Mouse (Mus musculus) midbrain, embryonic 10.5 days (tissue): ENCODE measurements around the gene 2900011O08Rik. TPM values are rescaled to one million over a fixed set of nuclear protein-coding genes. Genes with fewer than 3 reads are reported as not detected.
"Not testable (repeated sequence)": the region's sequence is repeated elsewhere in the genome, so short reads cannot be mapped to it uniquely, and the experiment has no call there.

Experiments used
- DNase-seq: peaks from one replicate; pipeline ENCODE4 v3.0.0-alpha.2; 2017; ENCODE audit warnings: low spot score
- H3K27ac ChIP-seq: fragments of 300-500 bp; sonication (generic); replicated peaks from 2 replicates; pipeline ENCODE4 v1.5.1; 2016; ENCODE audit warnings: mild to moderate bottlenecking
- H3K27me3 ChIP-seq: fragments of 300-500 bp; sonication (generic); 2 replicates; pipeline ENCODE4 v1.6.1; 2016; ENCODE audit warnings: low read depth, mild to moderate bottlenecking; ENCODE audit not compliant: poor library complexity, severe bottlenecking
- H3K36me3 ChIP-seq: fragments of 300-500 bp; sonication (generic); 2 replicates; pipeline ENCODE4 v1.6.1; 2016; ENCODE audit warnings: mild to moderate bottlenecking, moderate library complexity
- H3K4me1 ChIP-seq: fragments of 300-500 bp; sonication (generic); 2 replicates; pipeline ENCODE4 v1.6.1; 2016
- H3K4me3 ChIP-seq: fragments of 300-500 bp; sonication (generic); 2 replicates; pipeline ENCODE4 v1.5.1; 2016; ENCODE audit warnings: mild to moderate bottlenecking, moderate library complexity
- H3K9me3 ChIP-seq: fragments of 300-500 bp; sonication (generic); replicated peaks from 2 replicates; pipeline ENCODE4 v1.6.1; 2016; ENCODE audit warnings: mild to moderate bottlenecking
- WGBS: fragments of 180-500 bp; shearing (Covaris S2); methylation state at CpG from one replicate; pipeline ENCODE4 v1.1.7; 2016; 5-methylcytosine and 5-hydroxymethylcytosine counted together
- polyA plus RNA-seq: library from polyadenylated mRNA; unstranded; fragments of >200 nt; fragmentation: Nextera tagmentation; extraction: Ambion mirVana; gene quantifications from 2 replicates; pipeline ENCODE4 v1.2.1, GENCODE M21; 2016

The 2900011O08Rik gene
- polyA plus RNA-seq, 1 experiment from 2014 or later, result 10.6 TPM

- Histone ChIP-seq H3K4me1 (peaks cover 7% of the 10 kb centered on the region), H3K36me3 (no peaks in the 10 kb centered on the region), H3K9me3 (no peaks in the 10 kb centered on the region), H3K4me3 (no peak overlapping the region), H3K27ac (no peak overlapping the region), H3K27me3 (no peaks in the 10 kb centered on the region)
- DNase-seq, result peak; percentile 1
- 91% methylated on average over 5 of the region's 5 CpGs for WGBS
These were observed 66.7 kb downstream of the 2900011O08Rik start for GRCm38 (mm10) chr16:14053116-14053515.

GRCm38 (mm10) chr16:14055271-14055670 lies 68.9 kb downstream of the 2900011O08Rik start:
- no peaks in the 10 kb centered on the region for H3K27me3 ChIP-seq
- no peaks in the 10 kb centered on the region for H3K36me3 ChIP-seq
- 30% methylated on average over 1 of the region's 1 CpGs for WGBS
- H3K4me1 ChIP-seq, result peaks cover 15% of the 10 kb centered on the region
- no peak overlapping the region for H3K4me3 ChIP-seq
- no peak overlapping the region for H3K27ac ChIP-seq
- DNase-seq, result no peak
- H3K9me3 ChIP-seq, result no peaks in the 10 kb centered on the region

- DNase-seq, result no peak
- no peak overlapping the region for H3K27ac ChIP-seq
- H3K4me1 ChIP-seq, result peaks cover 15% of the 10 kb centered on the region
- no peak overlapping the region for H3K4me3 ChIP-seq
- WGBS, result 81% methylated on average over 4 of the region's 4 CpGs
- no peaks in the 10 kb centered on the region for H3K9me3 ChIP-seq
- no peaks in the 10 kb centered on the region for H3K27me3 ChIP-seq
- no peaks in the 10 kb centered on the region for H3K36me3 ChIP-seq
These were observed 70.3 kb downstream of the 2900011O08Rik start for GRCm38 (mm10) chr16:14056734-14057133.

- Histone ChIP-seq H3K27me3 (no peaks in the 10 kb centered on the region), H3K4me1 (peaks cover 15% of the 10 kb centered on the region), H3K4me3 (no peak overlapping the region), H3K9me3 (no peaks in the 10 kb centered on the region), H3K36me3 (no peaks in the 10 kb centered on the region), H3K27ac (peak overlapping the region; percentile 72)
- no peak for DNase-seq
- 5% methylated on average over 1 of the region's 1 CpGs for WGBS
These were observed 72.1 kb downstream of the 2900011O08Rik start for GRCm38 (mm10) chr16:14058541-14058940.

- H3K4me1 ChIP-seq, result peaks cover 15% of the 10 kb centered on the region
- H3K9me3 ChIP-seq, result no peaks in the 10 kb centered on the region
- H3K27ac ChIP-seq, result no peak overlapping the region
- WGBS, result 65% methylated on average over 1 of the region's 1 CpGs
- H3K27me3 ChIP-seq, result no peaks in the 10 kb centered on the region
- H3K36me3 ChIP-seq, result no peaks in the 10 kb centered on the region
- no peak for DNase-seq
- H3K4me3 ChIP-seq, result no peak overlapping the region
These were observed 72.9 kb downstream of the 2900011O08Rik start for GRCm38 (mm10) chr16:14059118-14059854.

- Histone ChIP-seq H3K9me3 (no peaks in the 10 kb centered on the region), H3K36me3 (no peaks in the 10 kb centered on the region), H3K4me1 (peaks cover 15% of the 10 kb centered on the region), H3K27ac (no peak overlapping the region), H3K4me3 (no peak overlapping the region), H3K27me3 (no peaks in the 10 kb centered on the region)
- WGBS, result 81% methylated on average over 5 of the region's 5 CpGs
- no peak for DNase-seq
These were observed 73.5 kb downstream of the 2900011O08Rik start for GRCm38 (mm10) chr16:14059869-14060268.

- H3K4me3 ChIP-seq, DNase-seq, H3K27me3 ChIP-seq, H3K4me1 ChIP-seq, H3K27ac ChIP-seq, H3K9me3 ChIP-seq, H3K36me3 ChIP-seq: not testable (repeated sequence)
- WGBS, result 92% methylated on average over 4 of the region's 4 CpGs
These were observed 80.2 kb downstream of the 2900011O08Rik start for GRCm38 (mm10) chr16:14066571-14066970.

GRCm38 (mm10) chr16:14068701-14069100 lies 82.3 kb downstream of the 2900011O08Rik start:
- not testable (repeated sequence) for H3K4me1 ChIP-seq, DNase-seq, H3K36me3 ChIP-seq, H3K9me3 ChIP-seq, H3K27me3 ChIP-seq, H3K4me3 ChIP-seq, H3K27ac ChIP-seq
- WGBS, result 87% methylated on average over 2 of the region's 2 CpGs

GRCm38 (mm10) chr16:14070471-14071169 lies 84.2 kb downstream of the 2900011O08Rik start:
- no peaks in the 10 kb centered on the region for H3K27me3 ChIP-seq
- H3K36me3 ChIP-seq, result no peaks in the 10 kb centered on the region
- H3K4me3 ChIP-seq, result no peak overlapping the region
- no peaks in the 10 kb centered on the region for H3K4me1 ChIP-seq
- WGBS, result 84% methylated on average over 5 of the region's 5 CpGs
- no peaks in the 10 kb centered on the region for H3K9me3 ChIP-seq
- no peak for DNase-seq
- no peak overlapping the region for H3K27ac ChIP-seq

- peaks cover 8% of the 10 kb centered on the region; the same call in 1 of the 2 replicates for H3K9me3 ChIP-seq
- DNase-seq, result no peak
- no peak overlapping the region for H3K4me3 ChIP-seq
- WGBS, result 87% methylated on average over 2 of the region's 2 CpGs
- H3K36me3 ChIP-seq, result no peaks in the 10 kb centered on the region
- no peaks in the 10 kb centered on the region for H3K4me1 ChIP-seq
- H3K27ac ChIP-seq, result no peak overlapping the region
- H3K27me3 ChIP-seq, result no peaks in the 10 kb centered on the region
These were observed 96.5 kb downstream of the 2900011O08Rik start for GRCm38 (mm10) chr16:14082925-14083324.

GRCm38 (mm10) chr16:14088249-14088648 lies 101.8 kb downstream of the 2900011O08Rik start:
- no peak overlapping the region for H3K27ac ChIP-seq
- H3K27me3 ChIP-seq, result no peaks in the 10 kb centered on the region
- H3K4me1 ChIP-seq, result no peaks in the 10 kb centered on the region
- H3K36me3 ChIP-seq, result no peaks in the 10 kb centered on the region
- no peak for DNase-seq
- H3K4me3 ChIP-seq, result no peak overlapping the region
- no peaks in the 10 kb centered on the region for H3K9me3 ChIP-seq
- WGBS, result 85% methylated on average over 3 of the region's 3 CpGs

GRCm38 (mm10) chr16:14089296-14089695 lies 102.9 kb downstream of the 2900011O08Rik start:
- no peaks in the 10 kb centered on the region for H3K9me3 ChIP-seq
- no peaks in the 10 kb centered on the region for H3K27me3 ChIP-seq
- no peaks in the 10 kb centered on the region for H3K4me1 ChIP-seq
- no peak overlapping the region for H3K27ac ChIP-seq
- no peak overlapping the region for H3K4me3 ChIP-seq
- DNase-seq, result no peak
- WGBS, result 89% methylated on average over 3 of the region's 3 CpGs
- peaks cover 5% of the 10 kb centered on the region; the same call in 1 of the 2 replicates for H3K36me3 ChIP-seq

- H3K27me3 ChIP-seq, result no peaks in the 10 kb centered on the region
These were observed 105.4 kb downstream of the 2900011O08Rik start for GRCm38 (mm10) chr16:14091771-14092170.

More at GRCm38 (mm10) chr16:14091771-14092170, 105.4 kb downstream of the 2900011O08Rik start:
- Histone ChIP-seq H3K9me3 (no peaks in the 10 kb centered on the region), H3K27ac (no peak overlapping the region), H3K4me1 (no peaks in the 10 kb centered on the region), H3K36me3 (peaks cover 5% of the 10 kb centered on the region; the same call in 1 of the 2 replicates), H3K4me3 (no peak overlapping the region)
- no peak for DNase-seq
- WGBS, result 87% methylated on average over 2 of the region's 2 CpGs
